Mouse (Mus musculus) T-helper 17 cell (primary cell): Measurements from ENCODE around the gene Gm20431.

ENCODE experiments used
- in situ Hi-C, 2 experiments: fragments of 300-600 bp; cut with MboI, MseI; formaldehyde crosslinking; loops; 1 replicate in 1 of 2; 2 replicates in 1 of 2; pipeline ENCODE4 v1.15.1; 2025; ENCODE audit warnings: high pct_unique_total_duplicates in 2 of 2

Gene Gm20431

DNA sequence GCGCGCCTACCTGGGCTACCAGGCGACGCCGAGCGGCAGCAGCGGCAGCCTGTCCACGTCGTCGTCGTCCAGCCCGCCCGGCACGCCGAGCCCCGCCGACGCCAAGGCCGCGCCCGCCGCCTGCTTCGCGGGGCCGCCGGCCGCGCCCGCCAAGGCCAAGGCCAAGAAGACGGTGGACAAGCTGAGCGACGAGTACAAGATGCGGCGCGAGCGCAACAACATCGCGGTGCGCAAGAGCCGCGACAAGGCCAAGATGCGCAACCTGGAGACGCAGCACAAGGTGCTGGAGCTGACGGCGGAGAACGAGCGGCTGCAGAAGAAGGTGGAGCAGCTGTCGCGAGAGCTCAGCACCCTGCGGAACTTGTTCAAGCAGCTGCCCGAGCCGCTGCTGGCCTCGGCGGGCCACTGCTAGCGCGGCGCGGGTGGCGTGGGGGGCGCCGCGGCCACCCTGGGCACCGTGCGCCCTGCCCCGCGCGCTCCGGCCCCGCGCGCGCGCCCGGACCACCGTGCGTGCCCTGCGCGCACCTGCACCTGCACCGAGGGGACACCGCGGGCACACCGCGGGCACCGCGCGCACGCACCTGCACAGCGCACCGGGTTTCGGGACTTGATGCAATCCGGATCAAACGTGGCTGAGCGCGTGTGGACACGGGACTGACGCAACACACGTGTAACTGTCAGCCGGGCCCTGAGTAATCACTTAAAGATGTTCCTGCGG, 28.4 kb upstream of the Gm20431 start, which contains the start of gene Tmem189:
TSS of gene Tmem189 (minus strand) at position 322 of the 718 bp plus-strand sequence.
- in situ Hi-C loops, result loop anchor here (5.0 kb wide), 3 partner anchors 78 to 208 kb away; no protein-coding TSS in a partner anchor

DNA sequence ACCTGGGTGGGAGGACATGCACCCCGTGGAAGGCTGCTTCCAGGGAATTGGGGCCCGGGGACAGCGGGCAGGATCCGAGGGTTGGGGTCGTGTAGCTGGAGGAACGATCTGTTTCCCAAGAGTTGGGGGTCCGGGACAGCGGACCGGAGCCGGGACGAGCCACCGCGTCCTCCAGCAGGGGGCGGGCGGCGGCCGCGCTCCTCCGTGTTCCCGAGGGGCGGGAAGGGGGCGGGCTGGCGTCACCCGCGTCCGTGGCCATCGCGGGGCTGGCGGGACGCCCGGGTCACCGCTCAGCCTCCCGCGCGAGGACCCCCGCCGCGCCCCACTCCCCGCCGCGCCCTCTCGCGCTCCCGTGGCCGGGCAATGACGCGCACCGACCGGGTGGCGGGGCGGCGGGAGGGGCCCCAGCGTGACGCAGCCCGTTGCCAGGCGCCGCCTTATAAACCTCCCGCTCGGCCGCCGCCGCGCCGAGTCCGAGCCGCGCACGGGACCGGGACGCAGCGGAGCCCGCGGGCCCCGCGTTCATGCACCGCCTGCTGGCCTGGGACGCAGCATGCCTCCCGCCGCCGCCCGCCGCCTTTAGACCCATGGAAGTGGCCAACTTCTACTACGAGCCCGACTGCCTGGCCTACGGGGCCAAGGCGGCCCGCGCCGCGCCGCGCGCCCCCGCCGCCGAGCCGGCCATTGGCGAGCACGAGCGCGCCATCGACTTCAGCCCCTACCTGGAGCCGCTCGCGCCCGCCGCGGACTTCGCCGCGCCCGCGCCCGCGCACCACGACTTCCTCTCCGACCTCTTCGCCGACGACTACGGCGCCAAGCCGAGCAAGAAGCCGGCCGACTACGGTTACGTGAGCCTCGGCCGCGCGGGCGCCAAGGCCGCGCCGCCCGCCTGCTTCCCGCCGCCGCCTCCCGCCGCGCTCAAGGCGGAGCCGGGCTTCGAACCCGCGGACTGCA, 27.5 kb upstream of the Gm20431 start, which contains the start of gene Cebpb:
TSS of gene Cebpb (plus strand) at position 418 of the 954 bp plus-strand sequence.
- in situ Hi-C loops, result loop anchor here (5.0 kb wide), 3 partner anchors 79 to 209 kb away; no protein-coding TSS in a partner anchor

DNA sequence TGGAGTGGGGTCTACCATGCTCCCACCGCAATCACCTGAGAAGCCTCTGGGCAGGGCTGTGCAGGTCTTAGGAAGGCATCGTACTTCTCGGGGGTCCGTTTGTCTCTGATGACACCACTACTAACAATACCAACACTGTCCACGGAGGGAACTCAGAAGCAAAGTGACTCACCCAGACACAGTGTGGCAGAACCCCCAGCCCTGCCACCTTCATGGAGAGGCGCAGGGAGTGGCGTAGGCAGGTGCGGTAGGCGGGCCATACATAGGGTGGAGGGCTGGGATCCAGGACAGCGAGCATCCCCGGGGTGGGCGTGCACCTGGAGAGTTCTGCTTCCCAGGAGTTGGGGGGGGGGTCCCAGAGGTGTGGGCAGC, 26.8 kb upstream of the Gm20431 start:
- in situ Hi-C loops, result loop anchor here (5.0 kb wide), 3 partner anchors 79 to 209 kb away; no protein-coding TSS in a partner anchor

DNA sequence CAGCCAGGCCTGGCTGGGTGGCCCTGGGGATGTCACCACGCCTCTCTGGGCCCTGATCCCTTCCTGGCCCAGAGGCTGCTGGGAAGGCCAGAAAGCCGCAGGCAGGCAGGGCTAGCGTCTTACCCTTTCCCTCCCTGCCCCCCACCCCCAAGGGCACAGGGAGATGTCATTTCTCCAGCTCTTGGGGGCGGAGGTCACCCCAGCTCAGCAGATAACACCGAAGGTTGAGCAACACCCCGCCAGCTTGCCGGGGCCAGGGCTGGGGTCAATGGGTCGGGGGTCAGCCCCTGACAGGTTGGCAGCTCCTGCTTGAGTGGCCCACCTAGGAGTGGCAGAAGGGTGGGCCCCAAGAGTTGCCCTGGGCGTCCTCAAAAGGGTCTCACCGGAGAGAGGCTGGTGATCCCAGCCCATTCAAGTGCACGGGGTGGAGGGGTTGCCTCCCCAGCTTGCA, 26.4 kb upstream of the Gm20431 start:
- in situ Hi-C loops, result loop anchor here (5.0 kb wide), 3 partner anchors 80 to 210 kb away; no protein-coding TSS in a partner anchor

DNA sequence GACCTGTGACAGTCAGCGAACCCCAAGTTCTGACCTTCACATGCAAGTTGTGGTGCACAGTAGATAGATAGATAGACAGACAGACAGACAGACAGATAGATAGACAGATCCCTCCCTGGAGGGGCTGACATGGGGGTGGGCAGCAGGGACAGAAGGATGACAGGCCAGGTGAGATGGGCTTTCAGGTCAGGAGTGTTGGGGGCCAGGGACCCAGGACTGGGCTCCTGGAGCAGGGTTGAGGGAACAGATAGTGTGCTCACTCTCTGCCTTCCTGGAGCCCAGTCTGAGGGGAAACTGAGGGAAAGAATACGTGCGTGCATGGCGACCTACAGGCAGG, 25.9 kb upstream of the Gm20431 start:
- in situ Hi-C loops, result loop anchor here (5.0 kb wide), 3 partner anchors 80 to 210 kb away; no protein-coding TSS in a partner anchor

DNA sequence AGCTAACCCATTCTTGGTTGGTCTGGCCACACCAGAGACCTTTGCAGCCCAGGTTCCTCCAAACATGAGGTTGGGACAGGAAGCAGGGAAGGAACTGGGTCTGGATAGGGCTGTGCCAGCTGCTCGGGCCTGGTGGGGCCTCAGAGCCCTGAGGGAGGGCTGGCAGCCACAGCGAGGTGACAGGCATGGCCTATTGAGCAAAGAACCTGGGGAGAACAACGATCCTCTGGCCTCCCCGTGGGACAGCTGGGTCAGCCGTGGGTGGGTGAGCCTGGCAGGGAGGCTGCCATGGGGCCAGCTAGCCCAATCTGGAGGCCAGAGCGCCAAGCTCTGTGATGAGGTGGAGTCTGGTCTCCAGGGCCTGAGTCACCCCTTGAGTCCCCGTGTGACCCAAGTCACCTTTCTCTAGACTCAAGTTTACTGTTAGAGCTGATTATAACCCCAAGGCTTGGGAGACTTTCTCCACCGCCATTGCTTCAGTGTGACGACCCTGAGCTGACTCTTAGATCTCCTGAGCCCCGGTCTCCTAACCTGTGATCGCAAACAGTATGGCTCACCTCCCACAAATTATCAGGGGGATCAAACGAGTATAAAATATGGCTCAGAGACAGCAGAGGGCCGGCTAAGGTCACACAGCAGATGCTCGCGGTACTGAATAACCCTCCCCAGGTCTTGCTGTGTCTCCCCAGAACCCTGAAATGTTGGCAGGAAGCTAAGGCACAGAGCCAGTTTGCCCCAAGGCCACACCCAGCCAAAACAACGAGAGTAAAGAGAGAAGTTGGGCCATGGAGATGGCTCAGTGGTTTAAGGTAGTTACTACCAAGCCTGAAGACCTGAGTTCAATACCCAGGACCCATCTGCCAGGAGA, 25.3 kb upstream of the Gm20431 start:
- in situ Hi-C loops, result loop anchor here (5.0 kb wide), 3 partner anchors 81 to 211 kb away; no protein-coding TSS in a partner anchor

DNA sequence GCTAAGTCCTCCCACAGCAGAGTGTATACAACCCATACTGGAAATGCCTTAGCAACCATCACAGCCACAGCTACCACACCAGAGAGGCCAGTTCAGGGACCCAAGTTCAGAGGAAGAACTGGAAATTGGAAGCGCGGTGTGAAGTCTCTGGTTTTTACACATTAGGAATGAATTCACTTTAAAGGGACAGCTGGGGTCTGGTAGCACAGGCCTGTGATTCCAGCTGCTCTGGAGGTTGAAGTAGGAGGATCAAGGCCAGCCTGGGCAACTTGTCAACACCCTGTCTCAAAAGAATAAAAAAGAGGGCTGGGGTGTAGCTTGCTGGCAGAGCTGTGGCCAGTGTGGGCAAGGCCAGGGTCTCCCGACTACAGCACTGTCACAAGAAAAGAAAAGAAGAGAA, 24.6 kb upstream of the Gm20431 start:
- in situ Hi-C loops, result loop anchor here (5.0 kb wide), 3 partner anchors 81 to 211 kb away; no protein-coding TSS in a partner anchor

DNA sequence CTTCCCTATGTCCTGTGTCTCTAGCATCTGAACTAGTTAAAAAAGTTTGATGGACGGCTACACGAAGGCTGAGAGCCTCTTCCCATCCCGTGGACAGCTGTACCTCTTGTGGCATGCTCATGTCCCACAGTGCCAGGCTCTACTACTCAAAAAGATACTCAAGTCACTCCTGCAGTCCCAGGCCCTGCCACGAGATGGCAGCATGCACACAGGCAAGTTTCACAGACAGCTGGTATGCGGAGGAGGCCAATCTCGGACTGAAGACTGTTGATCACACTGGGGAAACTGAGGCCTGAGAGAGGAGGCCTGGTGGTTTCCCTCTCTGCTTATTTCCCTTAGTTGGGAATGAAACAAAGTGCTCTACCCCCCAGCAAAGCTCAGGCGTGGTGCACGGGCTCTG, 23.8 kb upstream of the Gm20431 start:
- in situ Hi-C loops, result loop anchor here (5.0 kb wide), 3 partner anchors 82 to 212 kb away; no protein-coding TSS in a partner anchor

DNA sequence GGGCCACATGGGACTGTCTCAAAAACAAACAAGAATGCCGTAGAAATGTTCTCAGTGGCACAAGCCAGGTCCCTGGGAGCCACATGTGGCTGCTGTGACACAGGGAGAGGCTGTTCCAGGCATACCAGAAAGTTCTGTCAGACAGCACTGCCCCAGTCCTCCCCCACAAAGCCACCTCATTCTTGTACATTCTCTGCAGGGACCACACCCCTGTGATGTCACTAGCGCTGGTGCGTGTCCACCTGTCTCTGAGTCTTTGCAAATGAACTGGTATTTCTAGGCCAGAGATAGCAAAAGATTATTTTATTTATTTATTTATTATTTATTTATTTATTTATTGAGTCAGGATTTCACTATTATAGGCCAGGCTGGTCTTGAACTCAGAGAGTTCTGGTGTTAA, 22.4 kb upstream of the Gm20431 start:
- in situ Hi-C loops, result no loop called here

DNA sequence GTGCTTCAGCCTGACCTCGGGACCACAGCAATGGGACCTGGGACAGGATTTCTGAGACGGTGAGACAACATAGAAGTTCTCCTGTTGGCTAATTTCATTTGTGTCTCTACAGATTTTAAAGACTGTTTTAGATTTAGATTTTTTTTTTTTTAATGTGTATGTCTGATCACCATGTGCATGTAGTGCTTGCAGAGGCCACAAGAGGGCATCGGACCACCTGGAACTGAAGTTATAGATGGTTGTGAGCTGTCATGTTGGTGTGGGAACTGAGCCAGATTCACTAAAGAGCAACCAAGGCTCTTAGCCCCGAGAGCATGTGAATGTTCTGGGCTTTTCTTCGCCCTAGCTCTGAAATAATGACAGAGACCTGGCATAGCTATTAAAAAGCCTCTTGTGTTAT, 19.4 kb upstream of the Gm20431 start:
- in situ Hi-C loops, result no loop called here

DNA sequence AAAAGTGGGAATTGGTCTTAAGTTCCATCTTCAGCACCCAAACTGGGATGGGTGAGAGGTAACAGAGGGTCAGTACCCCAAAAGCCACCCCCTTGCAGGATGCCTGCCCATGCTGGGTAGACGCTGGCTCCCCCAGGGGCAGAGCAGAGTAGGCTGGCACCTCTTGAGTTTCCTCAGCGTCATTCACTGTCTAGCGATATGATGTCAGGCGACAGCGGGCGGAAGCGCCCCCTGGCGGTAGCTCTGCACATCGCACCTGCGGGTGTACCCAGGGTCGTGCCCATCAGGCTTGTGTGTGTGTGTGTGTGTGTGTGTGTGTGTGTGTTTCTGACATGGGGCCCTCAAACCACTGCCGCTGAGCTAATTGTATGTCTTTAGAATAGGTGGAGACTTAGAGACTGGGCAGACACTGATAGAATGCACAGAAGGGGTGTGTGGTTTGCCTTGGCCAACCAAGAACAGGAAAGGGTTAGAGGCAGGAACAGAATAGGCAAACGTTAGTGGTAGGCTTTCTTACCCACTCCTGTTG, 18.7 kb upstream of the Gm20431 start:
- in situ Hi-C loops, result loop anchor here (5.0 kb wide), 2 partner anchors 38 to 148 kb away; no protein-coding TSS in a partner anchor

DNA sequence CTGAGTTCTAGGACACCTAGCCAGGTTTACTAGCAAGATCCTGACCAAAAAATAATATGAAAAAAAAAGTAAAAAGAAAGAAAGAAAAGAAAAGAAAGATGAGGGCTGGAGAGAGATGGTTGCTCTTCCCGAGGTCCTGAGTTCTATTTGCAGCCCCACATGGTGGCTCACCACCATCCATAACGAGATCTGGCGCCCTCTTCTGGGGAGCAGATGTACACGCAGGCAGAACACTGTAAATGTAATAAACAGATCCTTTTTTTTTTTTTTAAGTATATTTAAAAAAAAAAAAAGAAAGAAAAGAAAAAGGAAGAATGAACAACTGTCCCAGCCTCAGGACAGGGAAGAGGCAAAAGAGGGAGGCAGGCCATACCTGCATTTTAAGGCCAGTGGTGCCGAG, 17.3 kb upstream of the Gm20431 start:
- in situ Hi-C loops, result loop anchor here (5.0 kb wide), 2 partner anchors 36 to 146 kb away; no protein-coding TSS in a partner anchor

DNA sequence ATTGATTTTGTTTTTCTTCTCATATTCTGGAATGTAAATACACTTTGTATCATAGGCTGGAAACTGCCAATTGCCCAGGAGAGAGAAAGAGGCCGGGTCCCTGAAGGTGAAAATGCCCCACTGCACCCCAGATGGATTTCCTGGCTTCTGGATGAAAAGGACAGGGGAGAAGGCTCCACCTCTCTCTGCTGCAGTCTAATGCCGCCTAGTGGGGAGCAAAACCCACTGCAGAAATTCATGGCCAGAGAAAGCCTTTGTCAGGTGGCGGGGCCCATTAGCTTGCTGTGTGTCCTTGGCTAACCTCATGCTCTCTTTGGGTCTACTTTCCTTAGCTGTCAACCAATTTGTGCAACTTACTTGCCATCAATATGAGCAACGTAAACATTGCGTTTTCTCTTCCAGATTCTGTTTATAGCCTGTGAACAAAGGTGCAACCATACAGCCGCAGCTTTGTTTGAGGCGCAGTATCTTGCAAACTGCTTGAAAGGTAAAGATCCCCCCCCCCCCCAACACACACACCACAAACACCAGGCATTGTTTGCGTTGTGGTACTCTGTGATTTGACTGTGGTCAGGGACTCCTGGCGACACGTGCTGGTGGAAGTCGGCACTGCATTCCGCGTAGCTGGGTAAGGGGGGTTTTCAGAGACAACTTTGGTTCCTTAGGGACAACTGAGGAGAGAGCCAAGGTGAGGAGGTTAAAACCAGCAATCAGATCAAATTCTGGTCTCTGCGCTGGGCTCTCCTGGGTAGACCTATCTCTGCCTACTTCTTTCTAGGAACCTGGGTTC, 14.0 kb upstream of the Gm20431 start:
- in situ Hi-C loops, result loop anchor here (5.0 kb wide), 2 partner anchors 33 to 143 kb away; no protein-coding TSS in a partner anchor

DNA sequence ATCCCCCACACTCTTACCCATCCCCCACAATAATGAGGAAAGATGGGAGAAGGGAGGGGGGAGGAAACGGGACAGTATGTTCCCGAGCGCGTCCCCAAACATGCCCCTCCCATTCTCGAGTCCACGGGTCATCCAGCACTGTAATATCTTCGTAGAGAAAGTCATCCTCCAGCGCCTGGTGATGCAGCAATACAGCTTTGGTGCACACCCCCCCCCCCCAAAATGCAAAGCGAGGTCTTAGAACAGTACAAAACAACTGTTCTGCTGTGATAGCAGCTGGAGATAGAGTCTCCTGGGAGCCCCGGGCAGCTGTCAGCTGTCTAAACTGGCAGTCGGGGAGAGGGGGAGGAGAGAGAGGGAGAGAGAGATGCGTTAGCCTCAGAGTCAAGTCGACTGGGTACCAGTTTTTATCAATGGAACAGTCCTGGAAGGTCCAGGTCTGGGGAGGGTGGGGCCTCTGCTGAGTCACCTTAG, 11.0 kb upstream of the Gm20431 start:
- in situ Hi-C loops, result no loop called here

DNA sequence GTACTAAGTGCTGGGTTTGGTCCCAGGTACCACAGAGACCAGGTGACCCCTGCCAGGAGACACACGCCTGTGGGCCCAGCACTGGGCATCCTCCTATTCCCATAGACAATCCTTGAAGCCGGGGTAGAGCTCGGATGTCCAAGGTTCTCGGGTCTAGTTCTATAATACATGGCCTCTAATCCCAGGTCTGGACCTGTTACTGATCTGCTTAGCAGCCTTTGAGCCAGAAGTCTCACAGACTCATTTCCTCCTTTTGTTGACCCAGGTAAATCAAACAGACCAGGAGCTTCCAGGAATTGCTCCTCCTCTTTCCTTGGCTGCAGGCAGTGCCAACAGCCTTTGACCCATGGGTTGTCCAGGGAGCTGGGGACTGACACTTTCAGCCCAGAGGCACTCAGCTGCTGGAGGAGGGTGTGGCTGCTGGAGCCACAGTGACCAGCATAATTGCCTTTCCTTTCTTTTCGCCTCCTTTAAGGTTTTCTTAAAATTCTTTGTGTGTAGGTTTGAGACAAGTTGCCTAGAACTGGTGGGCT, 9.9 kb upstream of the Gm20431 start:
- in situ Hi-C loops, result no loop called here

DNA sequence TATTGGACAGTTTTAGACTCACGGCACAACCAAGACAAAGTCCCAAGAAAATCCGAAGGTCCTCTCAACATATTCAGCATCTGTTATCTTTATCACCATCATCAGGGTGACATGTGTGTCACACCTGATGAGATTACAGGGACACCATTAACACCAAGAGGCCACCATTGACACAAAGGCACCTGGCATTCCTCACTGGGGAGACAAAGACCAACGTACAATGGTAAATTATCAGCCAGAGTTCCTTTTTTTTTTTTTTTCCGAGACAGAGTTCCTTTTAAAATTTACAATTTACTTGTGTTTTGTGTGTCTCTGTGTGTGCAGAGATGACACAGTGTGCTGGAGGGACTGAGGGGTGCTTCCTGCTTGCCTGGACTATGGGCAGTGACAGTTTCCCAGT, 8.1 kb upstream of the Gm20431 start:
- in situ Hi-C loops, result no loop called here

DNA sequence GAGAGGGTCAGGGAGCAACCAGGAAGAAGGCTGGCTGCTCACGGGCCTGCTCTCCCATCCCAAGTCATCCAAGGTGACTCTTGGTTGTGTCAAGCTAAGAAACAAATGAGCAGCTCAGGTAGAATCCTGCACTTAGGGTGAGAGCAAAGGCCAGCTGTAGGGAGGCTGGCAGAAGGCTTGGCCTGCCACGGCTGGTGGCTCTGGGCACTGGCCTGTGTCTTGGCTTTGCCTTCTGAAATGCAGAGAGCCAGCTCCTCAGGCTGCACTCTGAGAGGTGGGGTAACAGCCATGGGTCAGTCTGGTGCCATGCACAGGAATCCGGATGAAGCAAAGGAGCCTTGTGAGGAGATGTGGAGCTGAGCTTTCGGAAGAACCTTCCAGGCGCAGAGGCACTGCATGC, 7.1 kb upstream of the Gm20431 start:
- in situ Hi-C loops, result no loop called here

DNA sequence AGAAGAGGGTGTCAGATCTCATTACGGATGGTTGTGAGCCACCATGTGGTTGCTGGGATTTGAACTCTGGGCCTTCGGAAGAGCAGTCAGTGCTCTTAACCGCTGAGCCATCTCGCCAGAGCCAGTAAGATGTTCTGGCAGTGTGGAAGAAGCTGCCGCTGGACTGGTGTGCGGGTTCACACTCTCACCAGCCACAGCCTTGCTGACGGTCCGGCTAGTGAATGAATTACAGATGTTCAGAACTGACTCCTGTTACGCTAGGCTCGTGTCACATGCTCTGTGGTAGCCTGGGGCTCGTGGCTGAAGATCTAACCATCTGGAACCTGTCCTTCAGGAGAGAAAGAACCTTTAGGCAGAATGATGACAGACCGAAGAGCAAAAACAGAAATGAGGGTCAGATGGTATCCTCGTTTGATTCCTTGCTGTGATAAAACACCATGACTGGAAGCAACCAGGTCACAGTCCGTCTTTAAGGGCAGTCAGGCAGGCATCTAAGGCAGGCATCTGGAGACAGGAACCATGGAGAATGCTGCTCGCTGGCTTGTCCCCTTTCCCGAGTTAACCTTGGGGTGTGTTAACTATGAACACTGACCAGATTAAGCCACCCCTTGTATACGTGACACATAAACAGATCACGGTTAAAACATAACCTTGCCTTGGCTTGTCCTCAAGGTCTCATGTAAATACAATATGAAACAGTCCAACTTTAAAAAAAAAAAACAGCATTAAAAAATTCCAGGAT, 4.8 kb upstream of the Gm20431 start:
- in situ Hi-C loops, result no loop called here

DNA sequence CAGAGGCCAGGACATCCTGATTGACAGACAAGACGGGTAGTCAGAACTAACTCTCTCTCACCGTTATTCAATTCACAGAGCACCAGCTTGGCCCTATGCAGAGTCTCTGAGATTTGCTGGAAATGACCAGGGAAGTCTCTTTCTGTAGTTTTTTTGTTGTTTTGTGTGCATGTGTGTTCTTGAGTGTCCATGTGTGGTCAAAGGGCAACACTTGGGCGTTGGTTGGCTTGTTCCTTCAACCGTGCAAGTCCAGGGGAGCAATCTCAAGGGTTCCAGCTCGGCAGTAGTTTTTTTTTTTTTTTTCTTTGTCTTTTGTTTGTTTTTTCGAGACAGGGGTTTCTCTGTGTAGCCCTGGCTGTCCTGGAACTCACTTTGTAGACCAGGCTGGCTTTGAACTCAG, 1.4 kb upstream of the Gm20431 start:
- in situ Hi-C loops, result no loop called here
